Mouse (Mus musculus) bone marrow, adult 2 months (tissue): ENCODE data around the gene Fam160a1.

Experiments used
- CTCF ChIP-seq: fragments of 200-500 bp; IDR thresholded peaks from 2 replicates; pipeline ENCODE4 v1.5.1; 2011; ENCODE audit warnings: low read length, control low read depth; ENCODE audit not compliant: control insufficient read depth, insufficient read depth
- POLR2A ChIP-seq: fragments of 200-500 bp; IDR thresholded peaks from 2 replicates; pipeline ENCODE4 v1.6.1; 2011; ENCODE audit warnings: low read depth, mild to moderate bottlenecking, control low read depth, low read length, borderline replicate concordance; ENCODE audit not compliant: control insufficient read depth

DNA sequence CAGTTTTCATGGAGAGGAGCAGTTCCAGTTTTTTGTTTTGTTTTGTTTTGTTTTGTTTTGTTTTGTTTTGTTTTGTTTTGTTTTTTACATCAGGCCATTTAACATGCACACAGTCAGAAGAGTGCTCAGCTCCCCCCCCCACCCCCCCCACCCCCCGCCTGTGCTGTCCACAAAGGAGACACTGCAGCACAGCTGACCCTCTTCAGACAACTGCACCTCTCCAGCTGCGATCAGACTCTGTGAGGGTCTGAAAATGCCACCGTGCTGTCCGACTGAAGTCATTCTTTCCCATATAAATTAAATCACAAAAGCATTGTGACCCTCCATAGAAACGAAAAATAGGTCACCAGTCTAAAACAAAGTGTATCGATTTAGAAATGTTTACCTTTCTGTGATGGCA is 42.2 kb upstream of the Fam160a1 start:
- TF ChIP-seq POLR2A = no peak
- TF ChIP-seq CTCF = no peak
